Mouse (Mus musculus): ENCODE results near the gene Son. TPM values are rescaled to one million over a fixed set of nuclear protein-coding genes. Genes with fewer than 3 reads are reported as not detected.

Son gene
- polyA plus RNA-seq, 1 experiment from 2014 or later, result 156 TPM

GRCm38 (mm10) chr16:91688023-91688618 lies 40.8 kb downstream of the Son start:
- H3K4me1 ChIP-seq (replicated peaks), result peaks cover 19% of the 10 kb centered on the region
- WGBS, result 1% methylated on average over 48 of the region's 51 CpGs
- H3K4me2 ChIP-seq, result peak overlapping the region; percentile 77
- peaks cover 33% of the 10 kb centered on the region for H3K36me3 ChIP-seq
- H3K4me3 ChIP-seq (replicated peaks), result peak overlapping the region; percentile 89
- H3K9ac ChIP-seq (replicated peaks), result peak overlapping the region; percentile 94
- H3K27ac ChIP-seq, result peak overlapping the region; percentile 82
- no peaks in the 10 kb centered on the region for H3K9me3 ChIP-seq
- peak; percentile 54 for ATAC-seq (ENCODE audit: insufficient number of reproducible peaks, insufficient read depth, low FRiP score, low TSS enrichment, low read depth)
- H3K27me3 ChIP-seq, result no peaks in the 10 kb centered on the region

GRCm38 (mm10) chr16:91688619-91689334 lies 41.5 kb downstream of the Son start, which contains the start of gene Donson:
Gene Donson (minus strand): TSS chr16:91688770.
- Histone ChIP-seq H3K4me1 (replicated peaks) (peaks cover 19% of the 10 kb centered on the region), H3K4me2 (peak within 1 kb of the TSS; percentile 77), H3K9ac (replicated peaks) (peak within 1 kb of the TSS; percentile 94), H3K27me3 (no peaks in the 10 kb centered on the region), H3K36me3 (peaks cover 30% of the 10 kb centered on the region), H3K27ac (peak within 1 kb of the TSS; percentile 82), H3K4me3 (replicated peaks) (peak within 1 kb of the TSS; percentile 89), H3K9me3 (no peaks in the 10 kb centered on the region)
- ATAC-seq (ENCODE audit: insufficient number of reproducible peaks, insufficient read depth, low FRiP score, low TSS enrichment, low read depth), result peak; percentile 98
- 1% methylated on average over 70 of the region's 71 CpGs for WGBS

GRCm38 (mm10) chr16:91689791-91690190 lies 42.5 kb downstream of the Son start:
- WGBS, result 49% methylated on average over 7 of the region's 7 CpGs
- no peak overlapping the region for H3K4me3 ChIP-seq (replicated peaks)
- H3K9ac ChIP-seq (replicated peaks), result no peak overlapping the region
- no peaks in the 10 kb centered on the region for H3K27me3 ChIP-seq
- peaks cover 25% of the 10 kb centered on the region for H3K36me3 ChIP-seq
- H3K4me1 ChIP-seq (replicated peaks), result peaks cover 23% of the 10 kb centered on the region
- H3K27ac ChIP-seq, result no peak overlapping the region
- ATAC-seq (ENCODE audit: insufficient number of reproducible peaks, insufficient read depth, low FRiP score, low TSS enrichment, low read depth), result no peak
- H3K9me3 ChIP-seq, result no peaks in the 10 kb centered on the region
- H3K4me2 ChIP-seq, result no peak overlapping the region; the same call in 1 of the 2 replicates

DNA sequence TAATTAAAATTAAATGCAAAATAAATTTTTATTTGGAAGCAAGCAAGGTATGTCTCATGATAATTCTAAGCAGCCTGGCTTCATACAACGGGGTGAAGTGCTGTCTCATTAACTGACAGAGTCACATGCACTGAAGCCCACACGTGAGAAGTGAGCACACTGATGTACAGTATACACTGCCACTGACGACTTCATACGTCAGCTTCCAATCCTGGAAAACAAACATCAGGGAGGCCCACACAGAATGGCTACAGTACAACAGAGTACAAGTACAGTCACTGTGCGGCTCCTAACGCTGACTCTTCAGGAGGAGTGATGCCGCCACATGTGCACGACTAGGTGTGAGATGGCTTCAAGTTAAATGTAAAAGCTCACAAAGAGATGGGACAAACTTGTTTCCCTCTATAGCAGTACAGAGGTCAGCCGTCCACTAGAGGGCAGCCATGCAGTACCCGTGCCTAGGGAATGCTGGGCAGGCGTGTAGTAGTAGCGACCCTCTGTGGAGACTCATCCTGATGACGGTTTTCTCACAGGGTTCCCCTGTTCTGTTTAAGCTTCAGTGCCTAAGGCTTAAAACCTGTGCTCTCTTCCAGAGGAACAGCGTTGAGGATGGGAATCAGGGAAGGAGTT lies 47.3 kb downstream of the Son start:
- H3K27ac ChIP-seq, result no peak overlapping the region
- no peak overlapping the region for H3K4me3 ChIP-seq (replicated peaks)
- H3K9me3 ChIP-seq, result no peaks in the 10 kb centered on the region
- 31% methylated on average over 14 of the region's 14 CpGs for WGBS
- peaks cover 40% of the 10 kb centered on the region for H3K36me3 ChIP-seq
- H3K27me3 ChIP-seq, result no peaks in the 10 kb centered on the region
- no peak overlapping the region for H3K4me2 ChIP-seq
- peak; percentile 71 for ATAC-seq (ENCODE audit: insufficient number of reproducible peaks, insufficient read depth, low FRiP score, low TSS enrichment, low read depth)
- H3K9ac ChIP-seq (replicated peaks), result no peak overlapping the region; the same call in 1 of the 2 replicates
- peaks cover 11% of the 10 kb centered on the region; the same call in 1 of the 2 replicates for H3K4me1 ChIP-seq (replicated peaks)

DNA sequence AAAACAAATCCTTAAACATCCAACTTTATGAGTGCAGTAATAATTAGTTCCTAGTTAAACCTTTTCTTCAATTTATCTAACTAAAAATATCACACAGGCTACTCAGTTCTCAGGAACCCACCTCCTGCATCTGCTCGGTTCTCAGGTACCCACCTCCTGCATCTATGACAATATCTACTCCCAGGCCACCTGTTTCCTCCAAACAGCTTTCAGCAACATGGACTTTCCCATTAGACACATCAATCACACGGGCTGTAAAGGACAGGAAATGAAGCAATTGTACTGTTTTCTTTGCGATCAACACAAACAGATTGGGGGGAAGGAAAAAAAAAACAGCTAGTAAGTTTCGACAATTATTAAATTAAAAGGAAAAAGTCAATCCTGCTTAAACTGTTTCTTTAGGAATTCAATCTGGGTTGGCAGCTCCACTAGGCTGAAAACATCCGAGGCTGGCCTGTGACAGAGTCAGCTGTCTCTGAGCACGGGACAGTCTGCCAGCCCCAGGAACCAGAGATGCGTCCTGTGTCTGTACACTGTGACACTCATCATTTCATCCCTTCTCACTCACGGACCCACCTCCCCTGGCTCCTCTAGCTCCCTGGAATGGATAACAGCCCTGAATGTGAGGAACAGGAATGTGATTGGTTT lies 47.9 kb downstream of the Son start:
- H3K27me3 ChIP-seq, result no peaks in the 10 kb centered on the region
- ATAC-seq (ENCODE audit: insufficient number of reproducible peaks, insufficient read depth, low FRiP score, low TSS enrichment, low read depth), result no peak
- H3K4me1 ChIP-seq (replicated peaks), result peaks cover 8% of the 10 kb centered on the region; the same call in 1 of the 2 replicates
- H3K27ac ChIP-seq, result 0 out of 2 replicates have a peak overlapping the region, but pooled peaks have one; percentile 17
- WGBS, result 47% methylated on average over 8 of the region's 8 CpGs
- no peak overlapping the region for H3K4me2 ChIP-seq
- peaks cover 46% of the 10 kb centered on the region for H3K36me3 ChIP-seq
- H3K4me3 ChIP-seq (replicated peaks), result no peak overlapping the region
- H3K9ac ChIP-seq (replicated peaks), result no peak overlapping the region
- H3K9me3 ChIP-seq, result no peaks in the 10 kb centered on the region

GRCm38 (mm10) chr16:91698995-91699394 lies 51.7 kb downstream of the Son start:
- H3K4me3 ChIP-seq (replicated peaks), result no peak overlapping the region
- no peak for ATAC-seq (ENCODE audit: insufficient number of reproducible peaks, insufficient read depth, low FRiP score, low TSS enrichment, low read depth)
- no peaks in the 10 kb centered on the region for H3K27me3 ChIP-seq
- 90% methylated on average over 1 of the region's 1 CpGs for WGBS
- H3K9ac ChIP-seq (replicated peaks), result no peak overlapping the region
- no peak overlapping the region for H3K4me2 ChIP-seq
- peaks cover 58% of the 10 kb centered on the region for H3K36me3 ChIP-seq
- no peaks in the 10 kb centered on the region for H3K9me3 ChIP-seq
- no peak overlapping the region for H3K27ac ChIP-seq
- peaks cover 14% of the 10 kb centered on the region for H3K4me1 ChIP-seq (replicated peaks)

DNA sequence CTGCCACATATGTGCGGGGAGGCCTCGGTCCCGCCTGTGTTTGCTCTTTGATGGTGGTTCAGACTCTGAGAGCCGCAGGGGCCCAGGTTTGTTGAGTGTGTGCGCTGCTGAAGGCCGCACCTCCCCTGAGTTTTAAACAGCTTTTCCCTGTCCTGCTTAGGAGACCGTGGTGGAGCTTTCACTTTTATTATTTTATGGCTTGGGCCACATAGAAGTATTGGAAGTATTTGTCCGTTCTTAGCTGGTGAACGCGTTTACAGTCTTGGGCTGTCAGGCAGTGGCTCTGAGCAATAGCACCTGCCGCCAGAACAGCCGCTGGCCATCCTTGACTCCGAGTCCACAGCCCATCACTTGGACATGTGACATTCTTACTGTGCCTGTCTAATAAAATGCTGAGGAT lies 54.6 kb downstream of the Son start:
- no peak for ATAC-seq (ENCODE audit: insufficient number of reproducible peaks, insufficient read depth, low FRiP score, low TSS enrichment, low read depth)
- H3K36me3 ChIP-seq, result peaks cover 66% of the 10 kb centered on the region
- WGBS, result 69% methylated on average over 13 of the region's 13 CpGs

GRCm38 (mm10) chr16:91702771-91703188 lies 55.5 kb downstream of the Son start:
- no peaks in the 10 kb centered on the region for H3K9me3 ChIP-seq
- WGBS, result 58% methylated on average over 3 of the region's 3 CpGs
- no peak overlapping the region for H3K4me3 ChIP-seq (replicated peaks)
- ATAC-seq (ENCODE audit: insufficient number of reproducible peaks, insufficient read depth, low FRiP score, low TSS enrichment, low read depth), result no peak
- H3K27me3 ChIP-seq, result no peaks in the 10 kb centered on the region
- H3K4me2 ChIP-seq, result no peak overlapping the region
- peaks cover 6% of the 10 kb centered on the region; the same call in 1 of the 2 replicates for H3K4me1 ChIP-seq (replicated peaks)
- 0 out of 2 replicates have a peak overlapping the region, but pooled peaks have one; percentile 12 for H3K27ac ChIP-seq
- peaks cover 66% of the 10 kb centered on the region for H3K36me3 ChIP-seq
- H3K9ac ChIP-seq (replicated peaks), result no peak overlapping the region

More for the DNA sequence above, 54.6 kb downstream of the Son start:
- Histone ChIP-seq H3K27me3 (no peaks in the 10 kb centered on the region), H3K27ac (no peak overlapping the region), H3K9ac (replicated peaks) (no peak overlapping the region), H3K9me3 (no peaks in the 10 kb centered on the region), H3K4me3 (replicated peaks) (no peak overlapping the region), H3K4me2 (no peak overlapping the region), H3K4me1 (replicated peaks) (peaks cover 6% of the 10 kb centered on the region; the same call in 1 of the 2 replicates)

DNA sequence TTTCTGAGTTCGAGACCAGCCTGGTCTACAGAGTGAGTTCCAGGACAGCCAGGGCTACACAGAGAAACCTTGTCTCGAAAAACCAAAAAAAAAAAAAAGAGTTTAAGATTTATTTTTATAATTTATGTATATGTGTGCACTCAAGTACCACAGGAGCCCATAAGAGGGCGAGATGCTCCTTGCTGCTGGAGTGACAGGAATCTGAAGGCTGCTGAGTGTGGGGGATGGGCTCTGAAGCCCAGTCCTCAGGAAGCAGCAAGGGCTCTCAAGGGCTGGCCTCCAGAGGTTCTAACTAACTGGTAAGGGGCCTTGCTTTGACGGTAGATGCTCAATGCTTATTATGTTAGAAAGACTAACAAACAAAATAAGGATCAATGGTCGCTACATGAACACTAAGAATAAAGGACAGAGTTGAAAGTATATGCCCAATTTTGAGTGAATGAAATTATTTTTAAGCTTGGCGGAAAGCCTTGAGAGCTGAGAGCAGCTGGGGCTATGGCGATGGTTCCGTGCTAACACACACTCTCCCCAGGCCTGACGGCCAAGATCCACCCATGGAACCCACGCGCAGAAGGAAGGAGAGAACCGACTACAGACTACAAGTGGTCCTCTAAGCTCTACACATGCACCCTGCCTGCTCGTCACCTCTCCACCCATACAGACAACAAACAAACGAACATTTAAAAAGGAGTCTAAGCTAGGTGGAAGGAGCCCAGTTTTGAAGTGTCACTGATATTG lies 57.5 kb downstream of the Son start:
- no peaks in the 10 kb centered on the region for H3K9me3 ChIP-seq

DNA sequence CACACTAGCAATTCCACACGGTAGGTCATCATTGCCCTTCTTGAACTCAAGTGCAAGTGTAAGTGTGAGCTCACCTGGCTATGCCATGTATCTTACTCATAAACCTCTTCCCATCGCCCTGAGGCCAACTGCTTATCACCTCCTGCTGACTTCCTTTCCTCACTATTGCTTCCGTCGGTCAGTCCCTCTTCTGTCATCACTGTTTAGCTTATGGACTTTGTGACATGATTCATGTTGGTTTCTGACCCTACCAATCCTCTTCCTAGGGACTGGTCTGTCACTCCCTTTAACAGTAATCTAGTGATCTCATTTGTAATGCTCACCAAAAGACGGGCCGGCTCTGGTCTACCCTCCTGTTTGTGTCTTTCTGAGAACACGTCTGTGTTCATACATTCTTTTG lies 62.9 kb downstream of the Son start:
- Histone ChIP-seq H3K36me3 (peaks cover 83% of the 10 kb centered on the region), H3K27ac (no peak overlapping the region), H3K4me2 (no peak overlapping the region), H3K9ac (replicated peaks) (no peak overlapping the region), H3K4me1 (replicated peaks) (no peaks in the 10 kb centered on the region), H3K27me3 (no peaks in the 10 kb centered on the region), H3K9me3 (no peaks in the 10 kb centered on the region), H3K4me3 (replicated peaks) (no peak overlapping the region)
- 89% methylated on average over 7 of the region's 7 CpGs for WGBS
- no peak for ATAC-seq (ENCODE audit: insufficient number of reproducible peaks, insufficient read depth, low FRiP score, low TSS enrichment, low read depth)

More for the DNA sequence above, 57.5 kb downstream of the Son start:
- 0 out of 2 replicates have a peak overlapping the region, but pooled peaks have one; percentile 51 for H3K27ac ChIP-seq
- H3K4me1 ChIP-seq (replicated peaks), result peaks cover 6% of the 10 kb centered on the region; the same call in 1 of the 2 replicates
- no peaks in the 10 kb centered on the region for H3K27me3 ChIP-seq
- no peak overlapping the region for H3K4me2 ChIP-seq
- H3K9ac ChIP-seq (replicated peaks), result no peak overlapping the region
- ATAC-seq (ENCODE audit: insufficient number of reproducible peaks, insufficient read depth, low FRiP score, low TSS enrichment, low read depth), result no peak
- WGBS, result 82% methylated on average over 14 of the region's 14 CpGs
- no peak overlapping the region for H3K4me3 ChIP-seq (replicated peaks)
- H3K36me3 ChIP-seq, result peaks cover 64% of the 10 kb centered on the region
